Mouse (Mus musculus) hindbrain, embryonic 16.5 days (tissue): ENCODE measurements around the gene Sspo. TPM values are rescaled to one million over a fixed set of nuclear protein-coding genes. Genes with fewer than 3 reads are reported as not detected.

ENCODE experiments used
- ATAC-seq: fragments of 200-750 bp; cut with Nextera tagmentation; 2 replicates; pipeline ENCODE4 v1.8.0; 2017; ENCODE audit warnings: moderate TSS enrichment, moderate library complexity
- H3K27ac ChIP-seq: fragments of 300-500 bp; sonication (generic); 2 replicates; pipeline ENCODE4 v1.5.1; 2014; ENCODE audit warnings: low read depth, mild to moderate bottlenecking, control low read depth, low read length, moderate library complexity
- H3K27me3 ChIP-seq: fragments of 300-500 bp; sonication (generic); replicated peaks from 2 replicates; pipeline ENCODE4 v1.6.1; 2014; ENCODE audit warnings: low read length; ENCODE audit not compliant: control insufficient read depth, insufficient read depth
- H3K36me3 ChIP-seq: fragments of 300-500 bp; sonication (generic); 2 replicates; pipeline ENCODE4 v1.6.1; 2014; ENCODE audit warnings: mild to moderate bottlenecking, low read length, moderate library complexity, mixed read lengths; ENCODE audit not compliant: control insufficient read depth, insufficient read depth
- H3K4me1 ChIP-seq: fragments of 300-500 bp; sonication (generic); 2 replicates; pipeline ENCODE4 v1.6.1; 2014; ENCODE audit warnings: low read depth, low read length; ENCODE audit not compliant: control insufficient read depth, insufficient read depth
- H3K4me2 ChIP-seq: fragments of 300-500 bp; sonication (generic); 2 replicates; pipeline ENCODE4 v1.6.1; 2014; ENCODE audit warnings: mild to moderate bottlenecking, low read length, control low read depth, moderate library complexity
- H3K4me3 ChIP-seq: fragments of 300-500 bp; sonication (generic); 2 replicates; pipeline ENCODE4 v1.5.1; 2014; ENCODE audit warnings: mild to moderate bottlenecking, low read length, control low read depth, moderate library complexity
- H3K9ac ChIP-seq: fragments of 300-500 bp; sonication (generic); 2 replicates; pipeline ENCODE4 v1.6.1; 2014; ENCODE audit warnings: low read depth, mild to moderate bottlenecking, control low read depth, low read length, moderate library complexity
- H3K9me3 ChIP-seq: fragments of 300-500 bp; sonication (generic); 2 replicates; pipeline ENCODE4 v1.6.1; 2014; ENCODE audit warnings: mild to moderate bottlenecking, low read length, moderate library complexity; ENCODE audit not compliant: control insufficient read depth
- WGBS: fragments of 180-500 bp; shearing (Covaris S2); extraction: QIAGEN DNeasy Blood & Tissue Kit; methylation state at CpG from one replicate; pipeline ENCODE4 v1.1.7; 2014; 5-methylcytosine and 5-hydroxymethylcytosine counted together
- polyA plus RNA-seq: library from polyadenylated mRNA; unstranded; fragments of >200 nt; fragmentation: Nextera tagmentation; extraction: Ambion mirVana; gene quantifications from 2 replicates; pipeline ENCODE4 v1.2.1, GENCODE M21; 2015

Gene Sspo
- 0.22 and 0.29 TPM in 2 replicates for polyA plus RNA-seq

GRCm38 (mm10) chr6:48447929-48448328 is at the start of gene Sspo:
Gene Sspo, plus strand, starts transcription at chr6:48448229.
- H3K27me3 ChIP-seq = no peaks in the 10 kb centered on the region
- peaks cover 8% of the 10 kb centered on the region; the same call in 1 of the 2 replicates for H3K4me1 ChIP-seq
- H3K9me3 ChIP-seq = no peaks in the 10 kb centered on the region
- ATAC-seq = no peak
- H3K4me2 ChIP-seq = no peak within 1 kb of the TSS
- 90% methylated on average over 1 of the region's 1 CpGs for WGBS
- no peaks in the 10 kb centered on the region for H3K36me3 ChIP-seq
- no peak within 1 kb of the TSS for H3K4me3 ChIP-seq
- H3K9ac ChIP-seq = no peak within 1 kb of the TSS
- H3K27ac ChIP-seq = no peak within 1 kb of the TSS

GRCm38 (mm10) chr6:48399906-48400305 is 48.1 kb upstream of the Sspo start:
- H3K9me3 ChIP-seq = no peaks in the 10 kb centered on the region
- H3K27ac ChIP-seq = no peak overlapping the region
- no peak overlapping the region for H3K4me3 ChIP-seq
- 93% methylated on average over 5 of the region's 5 CpGs for WGBS
- H3K4me2 ChIP-seq = no peak overlapping the region
- no peak overlapping the region for H3K9ac ChIP-seq
- no peaks in the 10 kb centered on the region for H3K27me3 ChIP-seq
- peaks cover 17% of the 10 kb centered on the region for H3K4me1 ChIP-seq
- ATAC-seq = no peak
- peaks cover 6% of the 10 kb centered on the region; the same call in 1 of the 2 replicates for H3K36me3 ChIP-seq

- H3K27ac ChIP-seq = no peak overlapping the region
- WGBS = 93% methylated on average over 5 of the region's 5 CpGs
- H3K4me1 ChIP-seq = no peaks in the 10 kb centered on the region
- peaks cover 36% of the 10 kb centered on the region for H3K36me3 ChIP-seq
- H3K4me2 ChIP-seq = no peak overlapping the region
- no peak overlapping the region for H3K9ac ChIP-seq
- no peak for ATAC-seq
- no peaks in the 10 kb centered on the region for H3K9me3 ChIP-seq
- no peaks in the 10 kb centered on the region for H3K27me3 ChIP-seq
- no peak overlapping the region for H3K4me3 ChIP-seq
Observed at GRCm38 (mm10) chr6:48404071-48404470, 44.0 kb upstream of the Sspo start.

- Histone ChIP-seq H3K4me2 (no peak overlapping the region), H3K36me3 (peaks cover 69% of the 10 kb centered on the region), H3K4me3 (no peak overlapping the region), H3K9me3 (no peaks in the 10 kb centered on the region), H3K9ac (no peak overlapping the region), H3K4me1 (no peaks in the 10 kb centered on the region), H3K27me3 (no peaks in the 10 kb centered on the region), H3K27ac (no peak overlapping the region)
- 100% methylated on average over 4 of the region's 4 CpGs for WGBS
- ATAC-seq = no peak
Observed at GRCm38 (mm10) chr6:48409726-48410343, 38.2 kb upstream of the Sspo start.

- no peak for ATAC-seq
- Histone ChIP-seq H3K27ac (no peak overlapping the region), H3K36me3 (peaks cover 70% of the 10 kb centered on the region), H3K27me3 (no peaks in the 10 kb centered on the region), H3K4me2 (no peak overlapping the region), H3K4me3 (no peak overlapping the region), H3K4me1 (no peaks in the 10 kb centered on the region), H3K9ac (no peak overlapping the region), H3K9me3 (no peaks in the 10 kb centered on the region)
- whole genome bisulfite sequencing = 91% methylated on average over 3 of the region's 3 CpGs
Observed at GRCm38 (mm10) chr6:48410551-48410950, 37.5 kb upstream of the Sspo start.

GRCm38 (mm10) chr6:48411193-48412092 is 36.6 kb upstream of the Sspo start:
- peaks cover 75% of the 10 kb centered on the region for H3K36me3 ChIP-seq
- no peak overlapping the region for H3K4me2 ChIP-seq
- no peak overlapping the region for H3K4me3 ChIP-seq
- no peaks in the 10 kb centered on the region for H3K9me3 ChIP-seq
- H3K9ac ChIP-seq = no peak overlapping the region
- WGBS = 92% methylated on average over 6 of the region's 6 CpGs
- ATAC-seq = no peak
- no peaks in the 10 kb centered on the region for H3K27me3 ChIP-seq
- H3K4me1 ChIP-seq = no peaks in the 10 kb centered on the region
- no peak overlapping the region for H3K27ac ChIP-seq

- Histone ChIP-seq H3K9me3 (no peaks in the 10 kb centered on the region), H3K9ac (no peak overlapping the region), H3K4me3 (no peak overlapping the region), H3K4me2 (no peak overlapping the region), H3K27me3 (no peaks in the 10 kb centered on the region), H3K27ac (no peak overlapping the region), H3K4me1 (no peaks in the 10 kb centered on the region), H3K36me3 (peaks cover 76% of the 10 kb centered on the region)
- no peak for ATAC-seq
- WGBS = 86% methylated on average over 4 of the region's 4 CpGs
Observed at GRCm38 (mm10) chr6:48412147-48412546, 35.9 kb upstream of the Sspo start.

- no peak overlapping the region for H3K9ac ChIP-seq
- H3K27me3 ChIP-seq = no peaks in the 10 kb centered on the region
- 79% methylated on average over 3 of the region's 3 CpGs for WGBS
- H3K36me3 ChIP-seq = peaks cover 72% of the 10 kb centered on the region
- no peak overlapping the region for H3K4me3 ChIP-seq
- no peak overlapping the region for H3K4me2 ChIP-seq
- no peak overlapping the region for H3K27ac ChIP-seq
- no peaks in the 10 kb centered on the region for H3K4me1 ChIP-seq
- ATAC-seq = no peak
- H3K9me3 ChIP-seq = no peaks in the 10 kb centered on the region
Observed at GRCm38 (mm10) chr6:48412662-48413061, 35.4 kb upstream of the Sspo start.

GRCm38 (mm10) chr6:48413081-48413480 is 34.9 kb upstream of the Sspo start:
- Histone ChIP-seq H3K9me3 (no peaks in the 10 kb centered on the region), H3K4me3 (no peak overlapping the region), H3K9ac (no peak overlapping the region), H3K4me2 (no peak overlapping the region), H3K27me3 (no peaks in the 10 kb centered on the region), H3K27ac (no peak overlapping the region), H3K4me1 (no peaks in the 10 kb centered on the region), H3K36me3 (peaks cover 70% of the 10 kb centered on the region)
- WGBS = 83% methylated on average over 10 of the region's 10 CpGs
- ATAC-seq = no peak
